Mouse (Mus musculus) left cerebral cortex, postnatal 14 days (tissue): ENCODE measurements around the gene Gm20425. TPM values are rescaled to one million over a fixed set of nuclear protein-coding genes. Genes with fewer than 3 reads are reported as not detected.

Experiments
- DNase-seq, 2 experiments: peaks; one replicate each; pipeline ENCODE4 v3.0.0; 2021 to 2022; ENCODE audit warnings: low spot score in 2 of 2, mixed read lengths in 1 of 2
- intact Hi-C: fragments of 180-260 bp; cut with DNase I; formaldehyde crosslinking; loops from one replicate; pipeline ENCODE4 v1.15.1; 2025
- total RNA-seq, 2 experiments: library from RNA; stranded (reverse); gene quantifications; 2 replicates each; pipeline ENCODE4 v1.2.3; 2021

Gm20425 gene
- total RNA-seq, 2 experiments from 2014 or later: 7.5 to 9.1 TPM

GRCm38 (mm10) chr9:103227760-103228159 lies 2.3 kb downstream of the Gm20425 start:
- intact Hi-C loops: no loop called here
- no peak for DNase-seq

GRCm38 (mm10) chr9:103226806-103227205 lies 3.3 kb downstream of the Gm20425 start:
- DNase-seq: no peak
- intact Hi-C loops: no loop called here

- intact Hi-C loops: loop anchor here (2.0 kb wide), 1 partner anchor 77 kb away; no protein-coding TSS in a partner anchor
- DNase-seq: no peak
These were observed 4.6 kb downstream of the Gm20425 start for GRCm38 (mm10) chr9:103225464-103225863.

- intact Hi-C loops: loop anchor here (2.0 kb wide), 1 partner anchor 78 kb away; no protein-coding TSS in a partner anchor
These were observed 5.4 kb downstream of the Gm20425 start for GRCm38 (mm10) chr9:103224721-103225120.

GRCm38 (mm10) chr9:103214281-103214680 lies 15.8 kb downstream of the Gm20425 start:
- DNase-seq: no peak
- intact Hi-C loops: no loop called here

More at GRCm38 (mm10) chr9:103224721-103225120, 5.4 kb downstream of the Gm20425 start:
- DNase-seq: no peak

GRCm38 (mm10) chr9:103213631-103214030 lies 16.5 kb downstream of the Gm20425 start:
- intact Hi-C loops: no loop called here
- no peak for DNase-seq

- intact Hi-C loops: no loop called here
These were observed 17.3 kb downstream of the Gm20425 start for GRCm38 (mm10) chr9:103212654-103213420.

GRCm38 (mm10) chr9:103208802-103209423 lies 21.2 kb downstream of the Gm20425 start:
- intact Hi-C loops: loop anchor here (5.0 kb wide), 1 partner anchor 93 kb away; no protein-coding TSS in a partner anchor
- DNase-seq: no peak

More at GRCm38 (mm10) chr9:103212654-103213420, 17.3 kb downstream of the Gm20425 start:
- DNase-seq: peak; percentile 26 to 39

GRCm38 (mm10) chr9:103207846-103208245 lies 22.3 kb downstream of the Gm20425 start:
- DNase-seq: peak; percentile 53 to 73
- intact Hi-C loops: loop anchor here (5.0 kb wide), 1 partner anchor 94 kb away; no protein-coding TSS in a partner anchor

GRCm38 (mm10) chr9:103205786-103206185 lies 24.3 kb downstream of the Gm20425 start:
- intact Hi-C loops: loop anchor here (5.0 kb wide), 1 partner anchor 97 kb away; no protein-coding TSS in a partner anchor
- DNase-seq: no peak

GRCm38 (mm10) chr9:103201561-103202260 lies 28.4 kb downstream of the Gm20425 start, which contains the start of gene Srprb:
Srprb (minus strand) TSS chr9:103202137.
- intact Hi-C loops: no loop called here
- peak; percentile 93 to 94 for DNase-seq

- no peak for DNase-seq
- intact Hi-C loops: no loop called here
These were observed 41.7 kb downstream of the Gm20425 start for GRCm38 (mm10) chr9:103188416-103188815.

GRCm38 (mm10) chr9:103186747-103187146 lies 43.4 kb downstream of the Gm20425 start:
- intact Hi-C loops: no loop called here
- DNase-seq: peak in 1 of 2 experiments; percentile 31

- DNase-seq: no peak
- intact Hi-C loops: no loop called here
These were observed 44.2 kb downstream of the Gm20425 start for GRCm38 (mm10) chr9:103185946-103186345.

GRCm38 (mm10) chr9:103184855-103185254 lies 45.3 kb downstream of the Gm20425 start:
- intact Hi-C loops: no loop called here
- no peak for DNase-seq

- DNase-seq: no peak
- intact Hi-C loops: no loop called here
These were observed 48.2 kb downstream of the Gm20425 start for GRCm38 (mm10) chr9:103181886-103182285.

- peak; percentile 49 to 59 for DNase-seq
- intact Hi-C loops: no loop called here
These were observed 49.1 kb downstream of the Gm20425 start for GRCm38 (mm10) chr9:103180807-103181565.

GRCm38 (mm10) chr9:103180303-103180702 lies 49.8 kb downstream of the Gm20425 start:
- DNase-seq: peak in 1 of 2 experiments; percentile 21
- intact Hi-C loops: no loop called here

GRCm38 (mm10) chr9:103175692-103176091 lies 54.4 kb downstream of the Gm20425 start:
- DNase-seq: no peak
- intact Hi-C loops: no loop called here
